Mouse (Mus musculus) liver, adult 2 months (tissue): ENCODE results near the gene Tnfsfm13.

Experiments used
- CTCF ChIP-seq: fragments of 200-500 bp; IDR thresholded peaks from 2 replicates; pipeline ENCODE4 v1.5.1; 2011; ENCODE audit warnings: low read depth, low read length, control low read depth
- POLR2A ChIP-seq: fragments of 200-500 bp; IDR thresholded peaks from 2 replicates; pipeline ENCODE4 v1.6.1; 2011; ENCODE audit warnings: low read length, control low read depth; ENCODE audit not compliant: insufficient read depth; ENCODE audit errors: extremely low read depth

DNA sequence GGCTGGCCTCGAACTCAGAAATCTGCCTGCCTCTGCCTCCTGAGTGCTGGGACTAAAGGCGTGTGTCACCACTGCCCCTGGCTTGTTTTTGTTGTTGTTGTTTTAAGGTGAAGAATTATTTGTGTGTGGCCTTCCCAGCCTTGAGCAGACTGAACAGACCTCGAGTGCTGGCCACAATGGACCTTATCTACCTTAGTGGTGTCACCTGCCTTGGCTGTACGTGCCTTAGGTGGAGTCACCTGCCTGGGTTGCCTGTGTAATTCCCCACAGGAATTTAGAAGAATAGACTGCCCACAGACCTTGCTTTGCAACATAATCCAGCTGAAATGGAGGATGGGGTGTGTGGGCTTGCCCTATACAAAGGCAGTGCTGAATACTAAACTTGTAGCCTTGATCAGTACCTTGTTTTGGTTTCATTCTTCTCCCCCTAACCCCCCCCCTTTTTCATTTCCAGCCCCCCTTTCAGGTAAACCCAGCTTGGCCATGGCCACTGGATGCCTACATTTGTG lies 12.0 kb upstream of the Tnfsfm13 start:
- TF ChIP-seq CTCF = no peak
- no peak for TF ChIP-seq POLR2A
